Mouse (Mus musculus) layer of hippocampus, adult 9-11 months (tissue): Measurements from ENCODE around the gene Stx1a.

ENCODE experiments used
- DNase-seq: peaks from one replicate; pipeline ENCODE4 v3.0.0; 2022

Gene Stx1a

GRCm38 (mm10) chr5:135008671-135009589, 14.4 kb upstream of the Stx1a start, which contains the start of gene Abhd11:
TSS of gene Abhd11 (plus strand) at chr5:135009152.
- DNase-seq: peak; percentile 100

DNA sequence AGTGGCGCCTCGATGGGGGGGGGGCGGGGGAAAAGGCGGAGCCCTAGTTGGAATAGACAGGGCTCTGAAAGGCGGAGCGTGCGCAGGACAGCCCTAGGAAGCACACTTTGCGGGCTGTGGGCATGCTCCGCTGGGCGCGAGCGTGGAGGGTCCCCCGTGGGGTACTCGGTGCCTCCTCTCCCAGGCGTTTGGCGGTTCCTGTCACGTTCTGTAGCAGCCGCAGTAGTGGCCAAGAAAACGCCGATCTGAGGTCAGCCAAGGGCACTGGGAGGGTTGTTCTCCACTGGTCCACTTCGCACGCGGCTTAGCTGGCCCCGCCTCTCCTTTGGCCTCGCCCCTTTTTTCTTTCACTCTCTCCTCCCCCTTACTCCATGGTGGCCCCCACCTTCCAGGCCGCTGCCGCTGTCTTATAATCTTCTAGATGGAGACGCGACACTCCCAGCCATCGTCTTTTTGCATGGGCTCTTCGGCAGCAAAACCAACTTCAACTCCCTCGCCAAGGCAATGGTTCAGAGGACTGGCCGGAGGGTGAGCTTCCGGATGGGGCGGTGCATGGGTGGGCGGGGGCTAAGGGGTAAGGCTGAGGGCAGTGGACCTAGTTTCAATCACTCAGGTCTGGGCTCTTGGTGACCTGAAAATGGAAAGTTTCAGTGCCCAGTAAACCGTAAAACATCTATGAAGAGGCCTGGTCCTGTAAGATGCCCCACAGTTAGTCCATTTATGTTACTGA, 13.5 kb upstream of the Stx1a start:
- peak; percentile 91 for DNase-seq

GRCm38 (mm10) chr5:135010320-135010709, 13.0 kb upstream of the Stx1a start:
- DNase-seq: no peak

GRCm38 (mm10) chr5:135010841-135011743, 12.2 kb upstream of the Stx1a start:
- DNase-seq: no peak

GRCm38 (mm10) chr5:135011809-135012613, 11.3 kb upstream of the Stx1a start:
- no peak for DNase-seq

DNA sequence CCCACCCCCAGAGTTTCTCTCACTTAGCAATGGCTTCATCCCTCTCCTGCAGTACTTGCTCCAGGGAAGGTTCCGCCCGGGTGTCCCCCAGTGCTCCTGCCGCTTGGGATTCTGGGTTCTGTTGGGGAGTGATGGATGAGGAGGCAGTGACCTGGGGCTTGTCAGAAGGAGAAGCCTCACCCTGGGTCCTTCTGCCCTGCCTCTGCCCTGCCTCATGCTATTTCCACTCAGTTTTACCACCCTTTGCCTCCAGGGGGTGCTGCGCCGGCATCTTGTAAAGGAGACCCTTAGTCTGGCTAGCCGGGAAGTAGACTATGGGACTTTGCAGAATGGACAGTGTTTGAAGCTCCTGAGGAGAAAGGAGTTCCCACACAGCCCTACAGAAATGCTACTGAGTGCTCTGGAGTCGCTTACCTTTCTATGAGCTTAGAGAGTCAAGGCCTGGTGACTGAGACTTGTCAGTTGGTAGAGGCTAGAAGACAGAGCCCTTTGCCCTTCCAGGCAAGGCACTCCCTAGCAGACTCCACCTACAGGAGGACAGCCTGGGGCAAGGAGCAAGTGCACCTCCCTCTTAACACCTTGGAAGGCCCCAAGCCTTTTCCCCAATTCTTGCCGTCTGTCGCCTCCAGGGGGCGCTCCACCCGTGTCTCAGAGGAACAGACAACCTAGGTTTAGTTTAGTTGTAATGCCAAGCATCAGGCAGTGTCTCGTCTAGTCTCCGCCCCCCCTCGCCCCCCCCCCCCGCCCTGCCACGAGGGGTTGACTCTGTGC, 10.4 kb upstream of the Stx1a start:
- no peak for DNase-seq

GRCm38 (mm10) chr5:135015497-135015896, 7.8 kb upstream of the Stx1a start:
- peak; percentile 85 for DNase-seq

DNA sequence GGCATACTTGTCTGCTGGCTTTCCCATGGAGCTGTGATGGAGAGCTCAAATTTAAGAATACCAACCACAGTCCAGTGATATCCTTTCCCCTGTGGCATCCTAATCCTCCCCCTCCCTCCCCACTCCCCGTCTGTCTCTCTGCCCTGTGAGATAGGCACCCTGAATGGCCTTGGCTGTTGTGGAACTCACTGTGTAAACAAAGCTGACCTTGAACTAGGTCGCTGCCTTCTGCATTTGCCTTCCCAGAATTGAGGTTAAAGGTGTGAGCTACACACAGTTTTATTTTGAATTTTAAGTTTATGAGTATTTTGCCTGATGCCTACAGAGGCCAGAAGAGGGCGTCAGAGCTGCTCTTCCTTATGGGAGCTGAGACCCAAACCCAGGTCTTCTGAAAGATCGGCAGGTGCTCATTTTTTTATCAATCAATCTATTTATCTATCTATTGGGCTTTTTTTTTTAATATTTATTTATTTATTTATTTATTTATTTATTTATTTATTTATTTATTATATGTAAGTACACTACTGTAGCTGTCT, 7.0 kb upstream of the Stx1a start:
- DNase-seq: no peak

DNA sequence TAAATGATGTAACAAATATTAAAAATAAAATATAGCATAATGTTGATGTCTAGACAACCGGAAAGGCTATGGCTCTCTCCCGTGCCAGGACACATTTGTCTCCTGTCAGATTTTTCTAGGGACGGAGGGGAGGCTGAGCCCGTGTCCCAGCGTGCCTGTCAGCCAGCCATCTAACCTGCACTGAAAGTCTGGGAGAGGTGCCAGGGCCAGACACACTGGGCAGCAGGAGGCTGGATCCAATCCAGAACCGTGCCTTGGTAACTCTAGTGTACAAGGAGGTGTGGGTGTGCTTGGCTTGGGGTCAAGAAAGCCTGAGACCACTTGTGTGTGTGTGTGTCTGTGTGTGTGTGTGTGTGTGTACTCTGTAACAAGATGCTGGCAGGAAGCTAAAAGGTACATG, 1.5 kb upstream of the Stx1a start:
- DNase-seq: no peak

DNA sequence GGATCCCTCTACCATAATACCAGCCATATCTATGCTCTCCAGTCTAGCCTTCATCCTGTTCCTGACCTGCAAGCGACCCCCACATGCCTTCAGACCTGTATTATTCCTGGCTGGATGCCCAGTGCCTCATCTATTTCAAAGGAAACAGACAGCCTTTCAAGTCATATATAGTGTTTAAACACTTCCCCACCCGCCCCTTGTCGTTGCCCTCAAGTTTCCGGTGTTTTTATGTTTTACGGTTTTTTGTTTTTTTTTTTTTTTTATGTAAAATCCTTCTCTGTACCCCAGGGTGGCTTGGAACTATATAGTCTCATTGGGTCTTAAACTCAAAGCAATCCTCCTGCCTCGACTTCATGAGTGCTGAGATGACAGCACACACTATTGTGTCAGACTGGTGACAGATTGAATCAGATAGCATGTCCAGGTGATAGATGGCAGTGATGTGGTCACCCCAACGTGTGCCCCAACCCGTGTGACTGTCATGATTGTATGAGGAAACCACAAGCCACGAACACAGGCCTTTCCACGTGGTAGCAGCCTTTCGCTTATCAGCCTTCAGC, 1.5 kb downstream of the Stx1a start:
- DNase-seq: no peak

- peak; percentile 48 for DNase-seq
These were observed 2.6 kb downstream of the Stx1a start for GRCm38 (mm10) chr5:135025899-135026298.

DNA sequence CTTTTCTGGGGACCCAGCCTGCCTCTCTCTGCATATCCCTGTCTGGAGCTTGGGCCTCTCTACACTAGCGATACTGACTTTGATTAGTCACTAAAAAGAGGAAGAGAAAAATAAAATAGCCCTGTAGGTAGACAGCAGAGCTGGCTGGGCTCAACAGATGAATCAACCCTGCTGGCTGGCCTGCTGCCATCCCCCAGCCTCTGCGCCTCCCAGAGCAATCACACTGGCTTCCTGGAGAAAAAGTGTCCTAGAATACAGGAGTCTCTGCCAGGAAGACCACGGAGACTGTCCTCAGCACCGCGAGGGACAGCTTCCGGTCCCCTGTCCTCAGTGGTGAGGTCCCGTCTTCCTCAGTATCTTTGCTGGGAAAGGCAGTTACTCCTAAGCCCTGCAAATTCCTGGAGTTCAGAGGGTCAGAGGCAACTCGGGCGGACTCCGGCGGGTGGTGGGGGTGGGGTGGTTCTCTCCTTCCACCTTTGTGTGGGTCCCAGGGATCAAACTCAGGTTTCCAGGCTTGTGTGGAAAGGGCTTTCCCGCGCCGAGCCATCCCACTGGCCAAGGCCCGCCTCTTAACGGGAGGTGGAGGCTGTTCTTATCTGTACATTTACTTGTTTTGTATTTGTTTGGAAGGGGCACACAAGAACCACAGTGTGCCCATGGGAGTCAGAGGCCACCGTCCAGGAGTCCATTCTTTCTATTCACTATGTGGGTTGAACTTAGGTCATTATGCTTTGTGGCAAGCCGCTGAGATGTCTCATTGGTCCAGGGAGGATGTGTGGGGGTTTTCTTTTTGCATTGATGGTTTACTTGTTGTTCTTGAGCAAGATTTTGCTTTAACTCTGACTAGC, 5.9 kb downstream of the Stx1a start:
- peak; percentile 71 for DNase-seq

GRCm38 (mm10) chr5:135032581-135032980, 9.3 kb downstream of the Stx1a start:
- no peak for DNase-seq

DNA sequence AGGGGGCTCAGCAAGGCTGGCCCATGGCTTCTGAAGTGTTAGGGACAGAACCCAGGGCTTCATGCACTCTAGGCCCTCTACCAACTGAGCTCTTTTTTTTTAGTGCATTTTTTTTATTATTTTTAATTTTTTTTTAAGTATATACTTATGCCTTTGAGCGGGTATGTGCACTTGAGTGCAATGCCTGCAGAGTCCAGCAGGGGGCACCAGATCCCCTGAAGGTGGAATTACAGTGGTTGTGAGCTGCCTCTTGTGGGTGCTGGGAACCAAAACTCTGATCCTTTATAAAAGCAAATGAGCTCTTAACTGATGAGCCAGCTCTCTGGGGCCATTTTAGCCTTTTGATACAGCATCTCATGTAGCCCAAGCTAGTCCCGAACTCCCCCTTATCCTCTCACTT, 11.3 kb downstream of the Stx1a start:
- no peak for DNase-seq

GRCm38 (mm10) chr5:135035608-135036359, 12.5 kb downstream of the Stx1a start:
- DNase-seq: no peak

- DNase-seq: no peak
These were observed 14.7 kb downstream of the Stx1a start for GRCm38 (mm10) chr5:135037946-135038345.

DNA sequence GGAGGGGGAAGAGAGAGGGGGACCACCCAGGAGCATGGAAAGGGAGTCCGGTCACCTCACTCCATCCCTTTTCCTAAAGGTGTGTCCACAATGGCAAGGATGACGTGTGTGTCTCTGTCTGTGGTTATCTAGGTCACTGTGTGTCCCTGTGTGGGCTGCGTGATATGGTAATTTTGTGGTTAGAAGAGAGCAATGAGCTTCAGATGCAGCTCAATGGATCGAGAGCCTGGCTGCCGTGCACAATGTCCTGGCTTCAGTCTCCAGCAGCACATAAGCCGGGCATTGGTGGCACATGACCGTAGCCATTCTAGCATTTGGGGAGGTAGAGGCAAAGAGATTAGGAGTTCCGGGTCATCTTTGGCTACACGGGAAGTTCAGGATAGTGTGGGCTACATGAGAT, 16.3 kb downstream of the Stx1a start:
- DNase-seq: no peak

DNA sequence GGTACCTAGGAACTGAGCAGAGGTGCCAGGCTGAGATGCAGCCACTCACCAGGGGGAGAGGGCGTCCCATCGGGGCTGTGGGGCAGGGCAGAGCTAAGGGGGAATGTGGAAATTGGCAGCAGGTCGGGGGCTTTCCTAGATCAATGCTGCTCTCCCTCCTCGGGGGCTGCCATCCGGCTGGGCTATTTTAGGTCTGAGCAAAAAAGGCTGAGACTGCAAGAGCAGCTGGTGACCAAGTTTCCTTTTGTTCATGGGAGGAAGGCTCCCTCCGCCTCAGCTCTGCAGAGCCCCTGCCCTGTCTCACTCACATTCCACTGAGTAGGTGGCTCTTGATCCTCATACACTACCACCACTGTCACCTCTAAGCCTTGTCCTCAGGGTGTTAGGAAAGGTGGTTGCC, 16.8 kb downstream of the Stx1a start:
- no peak for DNase-seq

DNA sequence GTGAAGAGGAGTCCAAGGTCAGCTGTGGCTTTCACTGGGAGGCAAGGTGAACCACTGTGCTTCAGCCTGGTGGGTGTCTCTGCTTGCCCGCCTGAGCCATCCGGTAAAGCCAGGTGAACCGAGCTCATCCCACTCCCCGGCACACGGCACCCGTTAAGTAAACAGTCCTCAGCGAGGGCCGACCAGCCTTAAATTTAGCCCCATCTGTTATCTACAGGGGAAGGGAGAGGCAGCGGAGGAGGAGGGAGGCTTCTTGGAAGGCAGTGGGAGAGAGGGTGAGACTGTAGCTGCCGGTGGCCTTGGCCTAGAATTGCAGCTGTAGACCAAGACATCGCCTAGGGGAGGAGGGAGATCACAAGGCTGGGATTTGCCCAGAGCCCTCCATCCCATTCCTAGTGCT, 17.5 kb downstream of the Stx1a start:
- DNase-seq: no peak
